Mouse (Mus musculus): ENCODE measurements around the gene Serpinb2.

Gene Serpinb2

DNA sequence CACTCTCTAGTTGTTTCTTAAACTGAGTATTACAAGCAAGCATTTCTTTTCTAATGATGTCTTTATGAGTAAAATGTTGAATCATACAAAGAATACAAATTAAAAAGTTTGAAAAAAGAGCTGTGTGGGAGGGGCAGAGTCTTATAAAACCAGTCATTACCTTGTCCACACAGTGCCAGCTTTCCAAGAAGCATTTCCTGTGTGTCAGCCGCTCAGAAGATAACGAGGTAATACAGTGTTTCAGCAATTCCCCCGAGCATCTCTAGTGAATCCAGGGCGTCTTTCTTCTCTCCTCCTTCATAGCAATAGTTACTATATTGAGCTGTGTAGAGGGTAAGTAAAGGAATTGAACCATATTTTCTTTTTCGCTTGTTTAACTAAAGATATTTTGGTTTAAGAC lies at the start of gene Serpinb2:
TSS of gene Serpinb2 (plus strand) at position 172 of the 400 bp plus-strand sequence.
- DNase-seq (ENCODE audit: low spot score in 2 of 2) = no peak

DNA sequence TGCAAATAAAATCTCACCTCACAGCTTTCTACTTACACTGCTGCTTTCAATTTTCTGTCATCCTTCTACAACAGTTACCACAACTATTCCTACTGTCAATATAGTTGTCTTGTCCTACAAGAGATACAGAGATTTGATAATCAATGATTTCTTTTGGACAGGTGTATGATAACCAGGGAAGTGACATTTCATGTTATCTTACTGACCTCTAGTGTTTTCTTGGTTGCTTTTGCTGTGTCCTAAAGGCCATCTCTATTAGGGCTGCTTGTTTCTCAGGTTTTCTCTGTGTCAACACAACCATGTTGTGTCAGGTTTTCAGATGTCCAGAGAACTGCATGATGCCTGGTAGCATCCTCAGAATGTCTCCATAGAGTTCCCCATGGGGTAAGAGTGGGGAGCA lies 31.3 kb upstream of the Serpinb2 start:
- no peak for DNase-seq (ENCODE audit: low spot score in 2 of 2)

DNA sequence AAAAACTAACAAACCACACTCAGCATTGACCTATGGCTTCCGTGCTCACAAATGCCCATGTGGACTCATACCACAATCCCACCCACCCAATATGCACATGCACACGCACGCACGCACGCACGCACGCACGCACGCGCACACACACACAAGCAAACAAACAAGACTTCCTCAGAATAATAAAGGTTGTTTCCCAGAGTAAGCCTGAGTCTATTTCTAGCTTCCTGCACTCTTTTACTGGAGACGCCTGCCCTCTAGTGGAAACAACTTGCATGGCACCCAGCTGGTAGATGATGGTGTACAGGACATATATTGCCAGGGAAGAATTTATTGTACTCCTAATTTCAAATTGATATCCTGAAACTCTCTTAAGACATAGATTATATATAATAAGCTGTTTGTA lies 29.8 kb upstream of the Serpinb2 start:
- DNase-seq (ENCODE audit: low spot score in 2 of 2) = peak; percentile 87 to 90

- DNase-seq (ENCODE audit: low spot score in 2 of 2) = no peak
These were observed 21.6 kb upstream of the Serpinb2 start for GRCm38 (mm10) chr1:107489577-107489976.

GRCm38 (mm10) chr1:107496789-107497188 lies 14.4 kb upstream of the Serpinb2 start:
- no peak for DNase-seq (ENCODE audit: low spot score in 2 of 2)

- no peak for DNase-seq (ENCODE audit: low spot score in 2 of 2)
These were observed 9.2 kb upstream of the Serpinb2 start for GRCm38 (mm10) chr1:107502025-107502424.

- no peak for DNase-seq (ENCODE audit: low spot score in 2 of 2)
These were observed 7.9 kb upstream of the Serpinb2 start for GRCm38 (mm10) chr1:107503294-107503693.

DNA sequence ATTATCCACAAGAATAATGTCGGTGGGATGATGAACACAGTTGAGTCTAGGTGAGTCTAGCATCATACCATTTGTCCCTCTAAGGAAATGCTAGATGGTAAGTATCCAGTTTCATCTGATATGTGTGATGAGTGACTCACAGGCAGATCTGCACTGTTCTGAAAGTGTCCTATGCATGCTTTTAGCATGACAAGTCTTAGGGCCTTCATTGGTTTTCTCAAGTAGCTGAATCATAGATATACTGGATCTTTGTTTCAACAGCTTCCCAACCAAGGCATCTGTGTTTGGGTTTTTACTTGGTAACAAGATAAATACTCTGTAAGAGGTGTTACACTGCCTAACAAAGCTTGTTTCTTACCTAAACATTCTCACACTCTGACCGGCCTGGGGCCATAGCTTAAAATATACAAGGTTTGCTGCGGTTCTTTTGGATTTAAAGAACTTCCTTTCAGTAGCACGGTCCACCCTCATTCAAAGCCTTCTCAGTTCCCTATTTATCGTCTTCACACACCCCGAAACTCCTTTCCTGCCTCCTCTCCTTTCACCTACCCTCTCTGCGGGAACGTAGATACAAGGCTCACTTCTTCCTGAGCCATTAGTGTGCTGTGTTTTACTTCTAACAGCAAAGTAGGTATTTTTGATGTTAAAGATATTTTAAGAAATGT lies 5.2 kb upstream of the Serpinb2 start:
- DNase-seq (ENCODE audit: low spot score in 2 of 2) = no peak

DNA sequence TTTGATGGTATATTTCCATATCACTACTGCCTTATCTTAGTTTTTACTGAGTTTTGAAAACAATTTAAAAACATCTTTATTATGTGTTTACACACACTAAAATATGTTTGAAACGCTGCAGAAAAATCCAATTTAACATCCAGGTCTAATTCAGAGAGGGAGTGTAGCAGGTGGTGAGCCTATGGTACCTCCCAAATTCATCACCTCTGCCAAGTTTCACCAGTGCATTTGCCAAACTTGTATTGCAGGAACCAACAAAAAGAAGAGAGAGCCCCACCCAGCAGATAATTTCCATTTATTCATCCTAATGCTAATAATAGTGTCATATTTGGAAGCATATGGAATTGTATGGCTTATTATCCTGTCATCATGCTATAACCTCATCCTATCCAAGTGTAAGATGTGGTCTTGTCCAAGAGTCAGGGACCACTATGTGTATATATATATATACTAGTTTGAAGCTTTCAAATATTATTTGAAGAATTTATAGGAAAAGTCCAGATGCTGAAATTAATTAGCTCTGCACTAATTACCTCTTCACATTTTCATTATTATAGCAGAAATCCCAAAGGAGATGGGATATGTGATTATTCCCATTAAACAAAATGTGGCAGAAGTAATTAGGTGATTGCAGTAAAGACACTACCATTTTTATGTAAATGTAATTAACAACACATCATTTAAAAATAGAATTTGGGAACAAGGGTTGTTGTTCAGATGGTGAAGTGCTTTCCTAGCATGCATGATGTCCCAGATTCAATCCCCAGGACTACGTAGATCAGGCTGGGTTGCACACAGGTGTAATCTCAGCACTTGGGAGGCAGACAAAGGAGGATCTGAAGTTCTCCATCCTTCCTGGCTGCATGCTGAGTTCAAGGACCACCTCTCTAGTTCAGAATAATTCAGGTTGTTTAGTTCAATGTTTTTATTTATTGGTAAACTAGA lies 1.2 kb downstream of the Serpinb2 start:
- DNase-seq (ENCODE audit: low spot score in 2 of 2) = no peak

DNA sequence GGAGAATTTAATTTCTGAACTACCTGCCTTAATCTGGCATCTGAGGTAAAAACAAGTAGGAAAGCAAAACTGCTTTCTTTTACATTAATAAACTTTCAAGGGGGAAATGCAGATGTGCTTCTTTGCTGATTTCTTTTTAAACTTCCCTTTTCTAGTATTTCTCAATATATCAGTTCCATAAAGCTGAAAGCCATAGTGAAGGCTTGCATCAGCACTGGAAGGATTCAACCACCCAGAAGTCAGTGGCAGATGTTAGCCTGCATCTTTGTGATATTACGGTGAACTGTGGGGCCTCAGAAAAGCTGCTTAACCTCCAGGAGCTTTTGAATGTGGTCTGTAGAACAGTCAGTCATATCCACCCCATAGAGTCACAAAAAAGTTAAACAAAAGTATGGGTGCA lies 2.3 kb downstream of the Serpinb2 start:
- no peak for DNase-seq (ENCODE audit: low spot score in 2 of 2)

DNA sequence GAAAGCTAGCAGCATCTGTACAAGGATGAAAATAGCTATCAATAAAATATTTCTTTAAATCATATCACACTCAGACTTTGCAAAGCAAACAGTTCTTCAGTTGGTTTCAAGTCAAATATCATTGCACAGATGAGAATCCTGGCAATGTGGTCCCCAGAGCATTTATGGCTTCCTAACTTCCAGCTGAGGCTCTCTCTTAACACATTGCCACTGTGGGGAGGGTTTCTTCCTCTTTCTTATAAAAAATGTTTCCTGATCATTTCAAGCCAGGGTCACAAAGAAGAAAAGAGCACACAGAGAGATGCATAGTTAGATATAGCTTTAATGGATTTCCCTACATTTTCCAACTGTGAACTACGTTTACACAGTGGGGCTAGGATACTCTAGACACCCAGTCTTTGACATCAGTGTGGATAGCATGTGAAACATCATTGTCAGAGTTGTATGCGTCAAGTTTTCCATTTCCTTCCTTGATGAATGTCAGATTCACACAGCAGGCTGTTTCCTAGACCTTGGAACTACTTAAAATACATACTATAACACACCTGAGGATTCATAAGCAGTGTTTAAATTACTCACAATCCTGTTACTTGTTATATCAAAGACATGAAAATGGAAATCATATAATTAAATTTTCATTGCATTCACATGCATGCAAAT lies 4.7 kb downstream of the Serpinb2 start:
- no peak for DNase-seq (ENCODE audit: low spot score in 2 of 2)

GRCm38 (mm10) chr1:107525592-107525991 lies 14.4 kb downstream of the Serpinb2 start:
- no peak for DNase-seq (ENCODE audit: low spot score in 2 of 2)

GRCm38 (mm10) chr1:107528325-107529078 lies 17.3 kb downstream of the Serpinb2 start:
- no peak for DNase-seq (ENCODE audit: low spot score in 2 of 2)

- no peak for DNase-seq (ENCODE audit: low spot score in 2 of 2)
These were observed 18.3 kb downstream of the Serpinb2 start for GRCm38 (mm10) chr1:107529365-107530052.

DNA sequence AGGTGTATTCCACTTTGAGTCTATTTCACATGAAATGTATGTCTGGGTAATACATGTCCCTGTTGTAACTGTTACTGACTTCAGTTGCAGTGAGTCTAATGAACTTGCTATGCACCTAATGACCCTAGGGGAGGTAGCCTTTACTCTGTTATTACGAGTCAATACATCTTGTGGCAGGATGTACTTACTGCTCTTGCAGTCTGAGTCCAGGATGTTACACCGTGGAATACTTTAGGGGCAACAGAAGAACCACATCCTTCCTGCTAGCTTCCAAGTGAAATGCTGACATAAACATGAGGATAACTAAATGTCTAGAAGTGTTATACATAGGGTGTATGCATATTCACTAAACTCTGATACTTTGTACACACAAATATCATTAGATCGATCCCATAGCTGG lies 22.5 kb downstream of the Serpinb2 start:
- DNase-seq (ENCODE audit: low spot score in 2 of 2) = no peak

GRCm38 (mm10) chr1:107537435-107537834 lies 26.2 kb downstream of the Serpinb2 start:
- DNase-seq (ENCODE audit: low spot score in 2 of 2) = no peak

- no peak for DNase-seq (ENCODE audit: low spot score in 2 of 2)
These were observed 48.3 kb downstream of the Serpinb2 start for GRCm38 (mm10) chr1:107559494-107559893.

- DNase-seq (ENCODE audit: low spot score in 2 of 2) = peak; percentile 32 to 50
These were observed 50.9 kb downstream of the Serpinb2 start for GRCm38 (mm10) chr1:107562110-107562509.

GRCm38 (mm10) chr1:107565644-107566043 lies 54.4 kb downstream of the Serpinb2 start:
- no peak for DNase-seq (ENCODE audit: low spot score in 2 of 2)

DNA sequence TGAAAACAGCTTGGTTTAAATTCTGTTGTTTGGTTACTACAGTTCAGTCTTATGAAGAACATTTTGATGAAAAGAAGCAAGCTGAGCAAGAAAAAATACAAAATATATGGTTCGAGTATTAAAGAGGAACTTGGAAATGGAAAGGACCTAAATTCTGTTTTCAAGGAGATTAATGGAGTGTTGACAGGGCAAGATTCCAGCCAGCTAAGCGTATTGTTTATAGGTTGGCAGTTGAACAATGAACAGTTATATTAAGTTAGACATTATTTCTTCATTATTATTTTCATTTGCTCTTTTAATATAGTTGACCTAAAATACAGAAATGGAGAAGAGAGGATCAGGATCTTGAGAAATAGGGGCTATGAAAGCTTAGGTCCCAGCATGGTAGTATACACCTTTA lies 64.9 kb downstream of the Serpinb2 start:
- no peak for DNase-seq (ENCODE audit: low spot score in 2 of 2)

DNA sequence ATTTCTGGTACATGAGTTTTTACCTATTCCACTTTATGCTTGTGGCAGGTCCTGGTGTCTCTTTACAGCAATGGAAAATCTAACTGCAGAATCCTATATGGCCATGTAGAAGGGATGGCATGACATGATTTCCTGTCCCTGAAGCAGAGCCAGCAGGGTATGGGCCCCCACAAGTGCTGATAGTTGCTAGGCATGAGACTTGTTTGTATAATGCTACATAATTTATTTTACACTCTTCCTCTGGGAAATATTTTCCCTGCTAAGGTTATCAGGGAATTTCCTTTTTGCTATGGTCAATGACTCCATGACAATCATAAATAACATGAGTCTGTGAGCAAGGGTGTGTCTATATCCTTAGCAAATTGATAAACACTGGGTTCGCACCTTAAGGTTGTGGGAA lies 66.3 kb downstream of the Serpinb2 start:
- no peak for DNase-seq (ENCODE audit: low spot score in 2 of 2)

Measured in right cerebral cortex, postnatal 10 days (tissue).